ENCODE assay signal across 13 mouse cellular contexts in the genomic region with DNA sequence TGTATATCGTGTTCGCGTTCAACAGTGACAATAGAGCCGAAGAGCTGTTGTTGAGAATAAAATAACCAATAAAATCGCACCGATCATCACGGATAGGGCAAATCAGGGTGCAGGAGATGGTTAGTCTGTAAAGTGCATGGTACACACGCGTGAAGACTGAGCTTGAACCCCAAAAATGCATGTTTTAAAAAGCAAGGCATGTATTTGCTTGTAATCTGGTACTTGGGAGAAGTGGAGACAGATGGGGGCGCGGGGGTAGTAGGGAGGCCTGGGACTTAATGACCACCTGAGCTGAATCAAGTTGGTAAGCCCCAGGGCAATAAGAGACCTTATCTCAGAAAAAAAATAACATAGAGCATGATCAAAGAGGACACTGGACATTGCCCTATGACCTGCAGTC.
"Had no signal": no experiment of that assay in that cellular context is flagged by ENCODE, and none has a peak within 500 bp of the region (broad histone marks: within the 10 kb centered on the region; RNA-seq: fewer than 3 reads in every experiment).

No protein-coding gene starts in this region.

- DNase-seq: forebrain, postnatal 0 days had no signal

- H3K9ac ChIP-seq: embryonic facial prominence, embryonic 15.5 days; forebrain, embryonic 15.5 days; forebrain, postnatal 0 days had no signal

- H3K27me3 ChIP-seq: embryonic facial prominence, embryonic 12.5 days; embryonic facial prominence, embryonic 13.5 days; forebrain, embryonic 13.5 days; forebrain, embryonic 15.5 days had no signal

- H3K27ac ChIP-seq: embryonic facial prominence, embryonic 12.5 days; embryonic facial prominence, embryonic 13.5 days; embryonic facial prominence, embryonic 15.5 days; forebrain, embryonic 12.5 days; forebrain, embryonic 13.5 days; forebrain, embryonic 15.5 days; heart, adult 2 months had no signal

- H3K36me3 ChIP-seq: embryonic facial prominence, embryonic 10.5 days; embryonic facial prominence, embryonic 12.5 days; embryonic facial prominence, embryonic 13.5 days; embryonic facial prominence, embryonic 15.5 days; forebrain, embryonic 10.5 days; forebrain, embryonic 12.5 days; forebrain, embryonic 15.5 days had no signal

- H3K4me2 ChIP-seq: embryonic facial prominence, embryonic 15.5 days had no signal

- ATAC-seq: forebrain, embryonic 13.5 days; forebrain, embryonic 14.5 days; forebrain, embryonic 15.5 days; forebrain, embryonic 16.5 days; forebrain, postnatal 0 days had no signal

- H3K9me3 ChIP-seq: embryonic facial prominence, embryonic 15.5 days; forebrain, embryonic 15.5 days had no signal

- H3K4me3 ChIP-seq: embryonic facial prominence, embryonic 12.5 days; embryonic facial prominence, embryonic 13.5 days; embryonic facial prominence, embryonic 15.5 days; erythroblast, embryonic 14.5 days; forebrain, embryonic 12.5 days; forebrain, embryonic 13.5 days; forebrain, embryonic 15.5 days; heart, adult 2 months had no signal
